Mouse (Mus musculus): Measurements from ENCODE around the gene Rfc2. TPM values are rescaled to one million over a fixed set of nuclear protein-coding genes. Genes with fewer than 3 reads are reported as not detected.

The Rfc2 gene
- polyA plus RNA-seq, 1 experiment from 2014 or later, result 326 TPM

- H3K27ac ChIP-seq, result 0 out of 2 replicates have a peak overlapping the region, but pooled peaks have one; percentile 35
- peak overlapping the region; percentile 91 for H3K4me2 ChIP-seq
- ATAC-seq (ENCODE audit: insufficient number of reproducible peaks, insufficient read depth, low FRiP score, low TSS enrichment, low read depth), result no peak
- H3K27me3 ChIP-seq, result no peaks in the 10 kb centered on the region
- peak overlapping the region; percentile 64 for H3K4me3 ChIP-seq
- peaks cover 13% of the 10 kb centered on the region for H3K4me1 ChIP-seq
- peak overlapping the region; percentile 79 for H3K9ac ChIP-seq
- no peaks in the 10 kb centered on the region for H3K9me3 ChIP-seq
- 29% methylated on average over 15 of the region's 15 CpGs for WGBS
- H3K36me3 ChIP-seq, result peaks cover 18% of the 10 kb centered on the region
Observed at GRCm38 (mm10) chr5:134583006-134583883, 2.1 kb downstream of the Rfc2 start.

- H3K9ac ChIP-seq, result peak overlapping the region; percentile 79
- no peaks in the 10 kb centered on the region for H3K27me3 ChIP-seq
- H3K4me1 ChIP-seq, result peaks cover 13% of the 10 kb centered on the region
- no peak for ATAC-seq (ENCODE audit: insufficient number of reproducible peaks, insufficient read depth, low FRiP score, low TSS enrichment, low read depth)
- H3K27ac ChIP-seq, result no peak overlapping the region
- no peaks in the 10 kb centered on the region for H3K9me3 ChIP-seq
- peak overlapping the region; percentile 64 for H3K4me3 ChIP-seq
- peak overlapping the region; percentile 91 for H3K4me2 ChIP-seq
- peaks cover 24% of the 10 kb centered on the region for H3K36me3 ChIP-seq
- 73% methylated on average over 3 of the region's 3 CpGs for WGBS
Observed at GRCm38 (mm10) chr5:134583884-134584213, 2.7 kb downstream of the Rfc2 start.

- Histone ChIP-seq H3K27ac (no peak overlapping the region), H3K9me3 (no peaks in the 10 kb centered on the region), H3K4me3 (no peak overlapping the region), H3K27me3 (no peaks in the 10 kb centered on the region), H3K4me2 (no peak overlapping the region), H3K36me3 (peaks cover 31% of the 10 kb centered on the region), H3K4me1 (peaks cover 13% of the 10 kb centered on the region), H3K9ac (no peak overlapping the region)
- WGBS, result 87% methylated on average over 5 of the region's 5 CpGs
- ATAC-seq (ENCODE audit: insufficient number of reproducible peaks, insufficient read depth, low FRiP score, low TSS enrichment, low read depth), result no peak
Observed at GRCm38 (mm10) chr5:134584798-134585197, 3.6 kb downstream of the Rfc2 start.

- H3K4me2 ChIP-seq, result no peak overlapping the region
- H3K27ac ChIP-seq, result no peak overlapping the region
- no peak overlapping the region for H3K9ac ChIP-seq
- no peak overlapping the region for H3K4me3 ChIP-seq
- H3K4me1 ChIP-seq, result no peaks in the 10 kb centered on the region
- peaks cover 80% of the 10 kb centered on the region for H3K36me3 ChIP-seq
- WGBS, result 85% methylated on average over 3 of the region's 3 CpGs
- no peaks in the 10 kb centered on the region for H3K27me3 ChIP-seq
- H3K9me3 ChIP-seq, result no peaks in the 10 kb centered on the region
- ATAC-seq (ENCODE audit: insufficient number of reproducible peaks, insufficient read depth, low FRiP score, low TSS enrichment, low read depth), result no peak
Observed at GRCm38 (mm10) chr5:134589900-134590299, 8.7 kb downstream of the Rfc2 start.

GRCm38 (mm10) chr5:134592026-134592581 lies 10.9 kb downstream of the Rfc2 start:
- Histone ChIP-seq H3K36me3 (peaks cover 93% of the 10 kb centered on the region), H3K4me1 (no peaks in the 10 kb centered on the region), H3K27ac (no peak overlapping the region), H3K27me3 (no peaks in the 10 kb centered on the region), H3K4me3 (no peak overlapping the region), H3K9ac (no peak overlapping the region), H3K9me3 (no peaks in the 10 kb centered on the region), H3K4me2 (no peak overlapping the region)
- WGBS, result 87% methylated on average over 11 of the region's 11 CpGs
- no peak for ATAC-seq (ENCODE audit: insufficient number of reproducible peaks, insufficient read depth, low FRiP score, low TSS enrichment, low read depth)

GRCm38 (mm10) chr5:134593093-134593492 lies 11.9 kb downstream of the Rfc2 start:
- WGBS, result 88% methylated on average over 9 of the region's 9 CpGs
- Histone ChIP-seq H3K36me3 (peaks cover 95% of the 10 kb centered on the region), H3K9ac (no peak overlapping the region), H3K9me3 (no peaks in the 10 kb centered on the region), H3K27me3 (no peaks in the 10 kb centered on the region), H3K27ac (no peak overlapping the region), H3K4me3 (no peak overlapping the region), H3K4me2 (no peak overlapping the region), H3K4me1 (no peaks in the 10 kb centered on the region)
- no peak for ATAC-seq (ENCODE audit: insufficient number of reproducible peaks, insufficient read depth, low FRiP score, low TSS enrichment, low read depth)

- H3K27me3 ChIP-seq, result no peaks in the 10 kb centered on the region
- no peak overlapping the region for H3K4me3 ChIP-seq
- H3K9ac ChIP-seq, result no peak overlapping the region
- H3K9me3 ChIP-seq, result no peaks in the 10 kb centered on the region
- H3K4me1 ChIP-seq, result no peaks in the 10 kb centered on the region
- no peak for ATAC-seq (ENCODE audit: insufficient number of reproducible peaks, insufficient read depth, low FRiP score, low TSS enrichment, low read depth)
- H3K36me3 ChIP-seq, result peaks cover 69% of the 10 kb centered on the region
- no peak overlapping the region for H3K27ac ChIP-seq
- WGBS, result 91% methylated on average over 10 of the region's 10 CpGs
- H3K4me2 ChIP-seq, result no peak overlapping the region
Observed at GRCm38 (mm10) chr5:134597711-134598110, 16.5 kb downstream of the Rfc2 start.

- Histone ChIP-seq H3K9ac (no peak overlapping the region), H3K27ac (no peak overlapping the region), H3K36me3 (peaks cover 6% of the 10 kb centered on the region), H3K9me3 (no peaks in the 10 kb centered on the region), H3K4me3 (no peak overlapping the region), H3K27me3 (no peaks in the 10 kb centered on the region), H3K4me2 (no peak overlapping the region), H3K4me1 (no peaks in the 10 kb centered on the region)
- WGBS, result 87% methylated on average over 11 of the region's 11 CpGs
- no peak for ATAC-seq (ENCODE audit: insufficient number of reproducible peaks, insufficient read depth, low FRiP score, low TSS enrichment, low read depth)
Observed at GRCm38 (mm10) chr5:134604376-134604775, 23.2 kb downstream of the Rfc2 start.

- ATAC-seq (ENCODE audit: insufficient number of reproducible peaks, insufficient read depth, low FRiP score, low TSS enrichment, low read depth), result no peak
- H3K9ac ChIP-seq, result no peak overlapping the region
- H3K4me1 ChIP-seq, result no peaks in the 10 kb centered on the region
- no peak overlapping the region for H3K27ac ChIP-seq
- H3K9me3 ChIP-seq, result no peaks in the 10 kb centered on the region
- H3K27me3 ChIP-seq, result no peaks in the 10 kb centered on the region
- no peak overlapping the region for H3K4me3 ChIP-seq
- no peak overlapping the region for H3K4me2 ChIP-seq
- no peaks in the 10 kb centered on the region for H3K36me3 ChIP-seq
Observed at GRCm38 (mm10) chr5:134606314-134606713, 25.1 kb downstream of the Rfc2 start.

- Histone ChIP-seq H3K9ac (no peak overlapping the region), H3K36me3 (no peaks in the 10 kb centered on the region), H3K4me2 (no peak overlapping the region), H3K9me3 (no peaks in the 10 kb centered on the region), H3K4me3 (no peak overlapping the region), H3K27me3 (no peaks in the 10 kb centered on the region), H3K4me1 (no peaks in the 10 kb centered on the region), H3K27ac (no peak overlapping the region)
- ATAC-seq (ENCODE audit: insufficient number of reproducible peaks, insufficient read depth, low FRiP score, low TSS enrichment, low read depth), result no peak
- WGBS, result 53% methylated on average over 5 of the region's 5 CpGs
Observed at GRCm38 (mm10) chr5:134607121-134607520, 26.0 kb downstream of the Rfc2 start.

GRCm38 (mm10) chr5:134609916-134610643 lies 28.9 kb downstream of the Rfc2 start:
- Histone ChIP-seq H3K4me1 (no peaks in the 10 kb centered on the region), H3K4me2 (no peak overlapping the region), H3K9ac (no peak overlapping the region), H3K4me3 (no peak overlapping the region), H3K9me3 (no peaks in the 10 kb centered on the region), H3K36me3 (0 out of 2 replicates have a peak, but pooled peaks cover 11% of the 10 kb centered on the region), H3K27me3 (no peaks in the 10 kb centered on the region), H3K27ac (no peak overlapping the region)
- 83% methylated on average over 12 of the region's 12 CpGs for WGBS
- ATAC-seq (ENCODE audit: insufficient number of reproducible peaks, insufficient read depth, low FRiP score, low TSS enrichment, low read depth), result no peak

Measured in embryonic facial prominence, embryonic 13.5 days (tissue).